Mouse (Mus musculus) liver, adult (tissue): Measurements from ENCODE around the gene Ovca2.

Experiments used
- GATA4 ChIP-seq: IDR thresholded peaks from 2 replicates; pipeline ENCODE4 v1.6.1; 2014; ENCODE audit warnings: mild to moderate bottlenecking, low read length; ENCODE audit not compliant: insufficient replicate concordance

Ovca2 gene

GRCm38 (mm10) chr11:75189713-75190370 is 11.2 kb upstream of the Ovca2 start:
- TF ChIP-seq GATA4, result no peak

DNA sequence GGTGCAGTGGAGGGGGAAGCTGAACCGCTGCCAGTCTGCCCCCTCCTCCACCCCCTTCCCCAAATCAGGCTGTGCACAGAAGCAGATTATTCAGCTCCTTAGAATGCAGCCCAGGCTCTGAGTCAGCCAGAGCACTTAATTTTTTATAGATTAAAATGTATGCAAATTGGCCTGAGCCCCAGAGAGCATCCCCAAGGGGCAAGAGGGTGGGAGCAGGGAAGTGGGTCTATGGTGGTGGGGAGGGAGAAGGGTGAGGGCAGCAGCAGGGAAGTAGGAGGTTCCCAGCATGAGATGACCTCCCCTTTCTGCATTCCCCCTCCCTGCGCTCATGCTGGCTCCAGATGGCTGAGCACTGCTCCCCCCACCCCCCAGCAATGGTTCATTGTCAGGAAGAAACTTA is 6.4 kb upstream of the Ovca2 start:
- no peak for TF ChIP-seq GATA4

GRCm38 (mm10) chr11:75184573-75184972 is 5.9 kb upstream of the Ovca2 start:
- no peak for TF ChIP-seq GATA4

DNA sequence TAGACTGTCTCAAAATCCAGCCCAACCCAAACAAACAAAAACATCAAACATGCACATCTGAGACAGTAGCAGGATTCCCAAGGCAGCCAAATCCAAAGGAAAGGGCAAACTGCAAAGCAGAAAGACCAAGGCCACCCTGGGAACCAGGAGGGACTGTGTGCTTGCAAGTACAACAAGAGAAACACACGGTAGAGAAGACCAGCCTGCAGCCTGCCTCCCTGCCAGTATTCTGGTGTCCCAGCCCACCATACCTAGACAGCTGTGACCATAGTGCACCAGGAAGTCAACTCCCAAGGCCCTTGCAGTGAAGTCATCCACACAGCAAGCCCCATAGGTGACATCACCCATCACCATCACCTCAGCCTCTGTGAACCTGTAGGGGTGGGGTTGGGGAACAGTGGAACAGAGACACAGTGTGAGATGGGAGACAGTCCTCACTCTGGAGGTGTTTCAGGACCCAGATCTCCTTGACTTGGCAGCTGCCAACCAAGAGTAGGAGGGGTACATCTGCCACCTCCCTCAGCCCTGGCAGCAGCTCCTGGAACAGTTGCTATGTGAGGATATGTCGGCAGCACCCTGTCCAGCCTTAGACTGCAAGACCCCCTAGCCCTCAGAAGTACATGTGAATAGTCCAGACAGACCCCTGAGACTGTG is 5.4 kb upstream of the Ovca2 start:
- TF ChIP-seq GATA4, result no peak

DNA sequence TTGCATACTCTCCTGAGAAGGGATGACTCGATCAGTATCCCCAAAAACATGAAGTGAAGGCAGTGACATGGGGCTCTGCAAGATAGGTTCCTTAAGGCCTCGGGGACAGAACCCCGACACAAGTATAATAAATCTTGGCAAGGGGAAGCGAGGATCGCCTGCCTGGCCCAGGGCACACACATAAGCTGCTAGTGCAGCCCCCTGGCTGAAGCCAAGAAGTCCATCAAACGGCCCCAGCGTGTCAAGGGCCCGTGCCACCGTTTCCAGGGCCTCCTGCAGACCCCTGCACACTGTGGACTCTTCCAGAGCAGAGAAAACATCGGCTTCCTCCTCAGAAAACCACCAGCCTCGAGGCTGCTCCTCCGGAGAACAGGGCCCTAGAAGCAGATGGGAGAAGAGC is 624 bp downstream of the Ovca2 start:
- TF ChIP-seq GATA4, result no peak

DNA sequence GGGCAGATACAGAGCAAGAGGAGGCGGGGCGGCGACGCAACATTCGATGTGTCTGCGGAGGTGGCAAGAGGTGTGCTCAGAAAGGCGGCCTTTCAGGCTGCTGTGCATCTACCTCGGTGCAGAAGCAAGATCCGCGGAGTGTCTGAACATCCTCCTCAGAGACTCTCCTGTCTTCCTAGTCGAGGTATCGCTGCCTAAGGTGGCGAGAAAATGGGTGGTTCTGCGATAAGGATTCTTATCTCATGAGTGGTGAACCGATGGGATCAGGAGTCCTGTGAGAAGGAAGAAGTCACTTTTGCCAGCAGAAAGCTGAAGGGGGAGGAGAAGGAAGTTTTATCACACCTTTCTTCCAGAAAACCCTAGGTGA is 4.9 kb downstream of the Ovca2 start:
- TF ChIP-seq GATA4, result no peak

DNA sequence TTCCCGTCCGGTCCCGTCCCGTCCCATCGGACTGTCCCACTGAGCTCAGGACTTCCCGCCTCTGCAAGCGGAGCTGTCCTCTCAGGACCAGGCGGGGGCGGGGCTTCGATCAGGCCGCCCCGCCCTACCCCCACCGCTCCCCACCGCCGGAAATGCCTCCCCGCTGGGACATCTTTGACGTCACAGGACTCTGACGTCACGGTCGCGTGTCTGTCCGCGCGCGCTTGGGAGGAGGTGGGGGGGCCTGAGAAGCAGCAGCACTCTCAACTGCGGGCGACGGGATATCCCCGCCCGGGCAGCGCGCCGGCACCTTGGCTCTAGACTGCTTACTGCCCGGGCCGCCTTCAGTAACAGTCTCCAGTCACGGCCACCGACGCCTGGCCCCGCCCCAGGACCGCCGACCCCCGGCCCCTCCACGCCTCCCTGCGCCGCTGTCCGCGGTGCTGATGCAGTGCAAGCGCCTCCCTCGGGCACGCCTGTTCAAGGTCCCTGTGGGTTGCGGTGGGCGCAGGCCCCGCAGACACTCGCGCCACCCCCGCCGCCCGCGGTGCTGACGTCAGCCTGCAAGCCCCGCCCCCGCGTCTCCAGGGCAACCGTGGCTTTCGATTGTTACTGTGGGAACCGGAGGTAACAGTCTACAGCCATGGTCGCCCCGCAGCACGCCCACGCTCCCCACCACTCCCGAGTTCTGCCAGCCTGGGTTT is 5.4 kb downstream of the Ovca2 start:
- peak; percentile 23; the same call in 1 of the 2 replicates for TF ChIP-seq GATA4

- TF ChIP-seq GATA4, result no peak
These were observed 6.2 kb downstream of the Ovca2 start for GRCm38 (mm10) chr11:75172151-75173094.

DNA sequence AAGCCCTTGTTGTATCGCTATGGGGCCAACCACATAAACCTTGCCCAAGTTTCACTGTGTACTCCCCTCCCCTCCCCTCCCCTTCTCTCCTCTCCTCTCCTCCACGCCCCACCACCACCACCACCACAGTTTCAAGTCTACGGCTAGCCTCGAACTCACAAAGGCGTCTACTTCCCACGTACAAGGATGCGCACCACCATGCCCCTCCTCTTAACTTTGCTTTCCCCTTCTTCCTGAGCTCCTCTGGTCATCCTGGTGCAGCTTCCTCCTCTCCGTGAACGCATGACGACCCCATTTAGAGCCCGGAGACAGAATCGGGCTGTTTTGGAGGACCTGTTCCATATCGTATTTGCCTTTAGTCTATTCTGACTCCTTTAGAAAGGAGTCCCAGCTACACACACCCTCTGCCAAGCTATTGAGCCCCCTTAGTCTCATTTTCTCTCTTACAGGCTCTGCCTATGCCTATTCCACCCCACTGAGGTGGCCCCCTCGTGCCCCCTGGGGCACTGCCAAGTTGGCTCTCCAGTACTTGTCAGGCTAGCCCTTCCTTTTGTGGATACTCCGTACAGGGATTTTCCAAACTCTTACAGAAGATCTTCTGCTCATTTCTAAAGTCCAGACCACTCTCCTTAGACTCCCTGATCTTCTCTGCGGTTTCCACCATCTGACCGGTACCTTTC is 7.3 kb downstream of the Ovca2 start:
- no peak for TF ChIP-seq GATA4

DNA sequence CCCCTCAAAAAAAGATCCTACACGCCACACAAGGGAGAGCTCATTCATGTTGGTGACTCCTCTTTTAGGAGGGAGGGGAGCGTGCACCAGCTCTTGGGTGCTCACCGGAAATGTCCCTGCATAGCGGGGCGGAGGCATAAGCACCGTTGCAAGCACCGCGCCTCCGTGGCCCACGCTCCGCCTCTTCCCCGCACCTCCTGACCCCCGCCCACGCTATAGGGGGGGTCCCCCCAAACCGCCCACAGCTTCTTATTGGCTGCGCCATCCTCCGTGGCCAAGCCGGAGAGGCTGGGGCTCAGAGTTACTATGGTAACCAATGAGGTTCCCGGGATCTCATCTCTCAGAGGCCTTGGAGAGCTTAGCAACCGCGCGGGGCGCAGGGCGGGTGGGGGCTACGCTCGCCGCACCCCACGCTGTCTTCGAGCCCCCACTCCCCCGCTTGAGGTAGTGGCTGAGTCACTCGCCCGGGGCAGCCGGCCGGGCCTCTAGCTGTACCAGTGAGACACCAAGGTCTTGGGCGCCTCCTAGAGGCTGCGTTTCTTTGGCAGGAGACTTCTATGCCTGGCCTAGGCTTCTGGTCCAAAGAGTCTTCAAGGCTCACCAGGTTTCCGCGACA is 8.4 kb downstream of the Ovca2 start:
- no peak for TF ChIP-seq GATA4

DNA sequence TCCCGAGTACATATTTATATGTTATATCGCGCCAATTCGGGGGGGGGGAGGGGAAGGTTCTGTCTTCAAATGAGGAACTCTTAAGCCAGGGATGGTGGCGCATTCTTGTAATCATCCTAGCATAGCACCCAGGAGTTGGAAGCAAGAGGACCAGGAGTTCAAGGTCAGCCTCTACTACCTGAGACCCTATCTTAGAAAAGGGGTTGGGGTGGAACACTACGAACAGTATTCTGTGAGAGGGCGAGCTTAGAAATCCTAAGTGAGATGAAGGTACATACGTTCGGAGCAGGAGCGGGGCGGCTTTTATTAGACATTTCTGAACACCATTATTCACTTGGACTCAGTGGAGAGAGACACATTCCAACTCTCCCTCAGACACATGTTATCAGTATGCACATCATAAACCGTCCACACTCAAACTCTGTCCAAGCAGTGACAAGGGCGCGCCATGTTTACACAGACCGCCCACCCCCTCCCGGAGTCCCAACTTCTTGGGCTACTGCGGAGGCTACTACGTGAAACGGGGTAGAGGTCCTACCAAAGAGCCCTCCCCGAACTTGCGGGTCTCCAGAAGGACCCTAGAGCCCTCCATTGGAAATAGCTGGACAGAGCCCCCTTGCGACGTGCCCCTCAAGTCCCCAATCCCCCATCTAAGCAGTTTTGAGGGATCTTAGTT is 9.1 kb downstream of the Ovca2 start, which contains the start of gene Hic1:
Hic1 (minus strand) TSS at position 115 of the 676 bp plus-strand sequence.
- no peak for TF ChIP-seq GATA4

DNA sequence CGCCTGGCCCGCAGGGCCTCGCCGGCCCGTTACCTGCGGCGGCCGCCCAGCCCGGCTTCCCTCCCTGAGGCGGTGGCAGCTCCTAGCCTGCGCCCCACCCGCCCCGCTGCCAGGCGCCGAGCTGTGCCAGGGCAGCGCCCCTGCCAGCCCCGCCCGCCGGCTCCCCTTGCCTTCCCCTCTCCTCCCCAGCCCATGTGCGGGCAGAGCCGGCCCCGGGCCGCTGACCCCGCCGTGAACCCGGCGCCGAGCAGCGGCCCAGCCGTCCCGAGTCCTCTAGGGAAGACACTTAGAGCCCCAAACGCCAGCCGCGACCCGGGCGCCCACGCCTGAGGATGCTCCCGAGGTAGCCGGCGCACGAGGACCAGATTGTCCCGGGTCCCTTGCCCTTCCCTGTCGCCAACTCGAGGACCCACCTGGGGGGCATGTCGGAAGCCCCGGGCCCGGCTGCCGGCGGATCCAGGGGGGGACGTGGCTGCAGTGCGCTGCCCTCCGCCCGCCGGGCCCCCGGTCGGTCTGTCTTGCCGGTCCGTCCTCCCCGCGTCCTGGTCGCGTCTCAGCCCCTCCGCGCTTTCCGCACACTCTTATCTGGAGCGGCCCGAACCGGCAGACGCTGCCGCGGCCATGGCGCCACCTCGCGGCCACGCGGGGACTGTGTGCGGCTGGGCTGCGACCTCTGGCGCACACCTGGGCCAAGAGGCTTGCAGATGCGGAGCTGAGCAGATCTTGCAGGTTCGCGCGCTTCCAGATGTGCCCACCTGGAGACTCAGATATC is 9.9 kb downstream of the Ovca2 start:
- peak; percentile 99 for TF ChIP-seq GATA4
